Mouse (Mus musculus): ENCODE measurements at regions not wholly inside any gene's neighbourhood (a gene's known extent, or its start where the extent isn't known, plus 50 kb on each side); places are given as distances from the start of the nearest gene placed in this dataset.

DNA sequence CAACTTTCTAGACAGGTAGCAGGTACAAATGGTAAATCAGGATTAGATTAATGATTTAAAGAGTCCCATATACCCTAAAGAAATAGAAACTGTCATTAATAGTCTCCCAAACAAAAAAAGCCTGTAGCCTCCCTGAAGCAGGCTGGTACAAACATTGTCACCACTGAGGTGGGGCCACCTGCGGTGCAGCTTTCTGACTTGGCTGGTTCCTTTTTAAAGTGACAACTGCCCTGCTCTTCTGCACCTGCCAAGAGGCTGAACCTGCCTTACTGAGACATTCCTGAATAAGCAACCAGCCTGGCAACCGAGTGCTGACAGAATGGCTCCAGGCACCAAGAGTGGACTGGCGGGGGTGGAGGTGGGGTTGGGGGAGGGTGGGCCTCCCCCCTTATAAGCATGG, 687.0 kb upstream of the Vrk2 start:
- DNase-seq, result no peak

DNA sequence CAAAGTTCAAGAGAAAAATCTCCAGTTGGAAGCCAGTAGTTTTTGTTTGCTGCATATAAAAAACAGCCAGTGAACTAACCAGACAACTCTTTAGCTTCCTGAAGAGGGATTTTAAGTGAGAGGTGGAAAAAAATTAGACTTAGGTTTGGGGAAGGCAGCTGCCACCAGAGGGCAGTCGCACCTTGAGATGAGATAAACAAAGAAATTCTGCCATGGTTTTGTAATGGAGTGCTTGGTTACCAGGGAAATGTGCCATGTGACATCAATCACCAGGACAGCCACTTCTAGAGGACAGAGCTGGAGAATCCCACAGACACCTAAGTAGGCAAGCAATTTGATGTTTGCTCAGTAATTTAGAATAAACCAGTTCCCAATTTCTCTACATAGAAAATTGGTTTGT, 670.5 kb upstream of the Vrk2 start:
- peak; percentile 30 to 45 for DNase-seq

GRCm38 (mm10) chr11:27258521-27258920, 664.7 kb upstream of the Vrk2 start:
- no peak for DNase-seq

DNA sequence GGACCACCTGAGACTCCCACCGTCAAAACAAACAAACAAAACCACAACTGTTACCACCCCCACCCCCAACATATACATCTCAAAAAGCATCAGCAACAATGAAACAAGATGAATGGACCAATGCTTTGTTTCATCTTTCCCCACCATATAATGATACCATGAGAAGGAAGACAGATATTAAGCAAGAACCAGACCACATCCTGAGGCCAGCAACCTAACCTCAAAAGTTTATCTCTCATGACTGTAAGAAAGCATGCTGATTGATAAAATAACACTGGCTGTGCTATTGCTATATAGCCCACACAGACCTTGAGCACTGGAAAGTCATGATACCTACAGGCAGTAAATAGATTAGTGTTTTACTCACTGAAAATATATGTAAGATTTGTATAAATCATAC, 642.1 kb upstream of the Vrk2 start:
- no peak for DNase-seq

DNA sequence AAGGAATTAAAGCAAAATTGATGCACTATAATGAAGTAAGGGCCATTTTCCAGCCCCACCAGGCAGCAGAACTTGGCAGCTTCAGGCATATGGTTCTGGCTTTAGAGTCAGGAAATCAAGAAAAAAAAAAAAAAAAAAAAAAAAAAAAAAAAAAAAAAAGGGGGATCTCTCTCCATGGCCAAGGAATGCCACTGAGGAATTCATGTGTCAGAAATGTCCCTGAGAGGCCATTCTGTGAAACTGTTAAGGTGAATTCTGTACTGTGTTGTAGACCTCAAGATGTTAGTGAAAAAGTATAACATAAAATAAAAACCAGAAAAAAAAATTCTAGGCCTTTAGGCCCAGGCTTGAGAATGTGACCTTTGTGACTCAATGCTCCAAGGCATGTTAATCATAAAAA, 632.7 kb upstream of the Vrk2 start:
- DNase-seq, result no peak

GRCm38 (mm10) chr11:27222436-27222835, 628.6 kb upstream of the Vrk2 start:
- no peak for DNase-seq

GRCm38 (mm10) chr11:27221956-27222355, 628.2 kb upstream of the Vrk2 start:
- no peak for DNase-seq

DNA sequence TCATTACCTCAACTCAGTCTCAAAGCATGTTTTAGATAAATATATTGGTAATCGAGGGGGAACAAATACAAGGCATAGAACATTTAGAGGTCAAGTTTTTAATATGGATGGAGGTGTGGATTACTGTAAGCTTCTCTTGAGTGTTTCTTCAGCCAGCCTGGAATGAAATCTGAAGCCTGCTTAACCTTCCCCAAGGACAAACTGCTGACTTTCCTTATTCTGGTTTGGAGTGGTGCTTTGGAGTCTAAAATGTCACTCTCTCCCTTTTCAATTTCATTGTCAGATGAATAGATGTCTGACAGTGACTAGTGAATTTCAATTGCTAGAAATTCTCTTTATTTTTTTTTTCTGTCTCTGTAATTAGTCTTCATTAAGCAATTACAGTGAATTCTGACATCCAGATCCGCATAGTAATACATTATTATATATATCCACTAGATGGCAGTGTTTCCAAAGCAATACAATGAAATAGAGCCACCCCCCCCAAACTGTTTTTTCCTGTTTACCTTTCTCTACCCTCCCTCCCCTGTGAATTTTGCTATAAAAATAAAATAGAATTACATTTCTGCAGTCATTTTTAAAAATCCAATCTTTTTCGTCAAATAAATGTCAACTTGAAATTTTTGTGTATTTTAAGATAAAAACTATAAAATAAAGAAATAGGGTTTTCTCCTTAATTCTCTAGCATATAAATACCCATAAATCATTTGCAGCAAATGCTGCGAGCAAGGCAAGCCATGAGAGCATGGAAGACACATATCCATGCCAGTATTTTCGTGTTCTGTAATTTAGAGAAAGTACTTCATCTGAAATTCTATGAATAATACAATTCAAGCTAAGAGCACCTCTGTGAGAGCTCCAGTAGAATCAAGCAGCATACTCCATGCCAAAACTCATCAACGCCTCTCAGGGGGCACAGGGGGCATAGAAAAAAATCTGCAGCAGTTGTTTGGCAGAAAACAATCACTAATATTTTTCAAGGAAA, 626.2 kb upstream of the Vrk2 start:
- DNase-seq, result no peak

GRCm38 (mm10) chr11:27215752-27216151, 622.0 kb upstream of the Vrk2 start:
- no peak for DNase-seq

- no peak for DNase-seq
Measured at GRCm38 (mm10) chr11:27203330-27204214, 609.8 kb upstream of the Vrk2 start.

DNA sequence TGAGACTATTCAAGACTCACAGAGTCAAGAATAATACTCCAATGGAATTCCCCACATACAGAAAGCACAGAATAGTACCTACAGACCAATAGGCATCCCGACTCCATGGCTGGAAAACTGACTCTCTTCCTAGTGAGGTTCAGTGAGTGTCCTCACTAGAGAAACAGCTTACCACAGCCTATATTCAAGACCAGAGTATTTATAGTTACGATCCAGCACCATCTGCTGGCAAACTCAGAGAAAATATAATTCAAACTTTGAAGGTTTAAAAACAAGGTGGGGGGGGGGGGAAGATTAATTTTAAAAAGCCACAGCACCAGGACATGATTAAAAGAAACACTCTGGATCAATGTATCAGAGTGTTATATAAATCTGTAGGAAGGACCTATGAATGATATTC, 590.2 kb upstream of the Vrk2 start:
- DNase-seq, result no peak

GRCm38 (mm10) chr11:27183422-27183821, 589.6 kb upstream of the Vrk2 start:
- no peak for DNase-seq

GRCm38 (mm10) chr11:27160411-27160810, 566.6 kb upstream of the Vrk2 start:
- no peak for DNase-seq
